Mouse (Mus musculus): ENCODE data around the gene Arf3. TPM values are rescaled to one million over a fixed set of nuclear protein-coding genes. Genes with fewer than 3 reads are reported as not detected.

Arf3 gene
- polyA plus RNA-seq, 1 experiment from 2014 or later: 77.2 TPM

DNA sequence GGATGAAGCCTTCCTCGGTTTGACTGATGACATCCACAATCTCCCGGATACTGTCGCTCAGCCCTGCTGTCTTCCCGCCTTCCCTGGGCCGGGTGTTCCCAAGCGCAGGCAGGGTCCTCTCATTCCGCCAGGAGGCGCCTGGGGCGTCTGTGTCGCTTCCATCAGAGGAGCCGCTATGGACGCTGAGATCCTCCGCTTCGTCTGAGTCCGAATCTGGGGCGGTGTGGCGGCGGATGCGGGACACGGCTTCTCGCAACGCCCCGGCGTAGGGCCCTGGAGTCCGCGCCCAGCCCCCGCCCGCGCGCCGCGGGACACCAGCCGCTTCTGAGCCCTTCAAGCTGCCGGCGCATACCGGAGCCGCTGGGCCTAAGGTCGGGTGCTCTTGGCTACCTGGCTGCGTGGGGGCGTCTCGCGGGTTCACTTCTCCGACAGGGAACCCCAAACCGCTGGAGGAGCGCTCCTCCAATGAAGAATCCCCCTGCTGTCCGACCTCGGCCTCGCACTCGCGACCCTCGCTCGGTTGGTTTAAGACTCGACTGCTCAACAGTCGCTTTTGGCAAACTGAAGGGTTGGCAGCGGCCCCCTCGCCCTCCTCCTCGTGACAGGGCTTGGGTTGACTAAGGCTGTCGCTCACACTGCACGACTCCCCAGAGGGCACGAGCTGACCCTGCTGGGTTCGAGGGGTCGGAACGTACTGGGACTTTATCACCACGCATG, 42.5 kb upstream of the Arf3 start:
- Histone ChIP-seq H3K4me3 (replicated peaks; ENCODE audit: low read length) (peak overlapping the region; percentile 38), H3K9ac (peak overlapping the region; percentile 61), H3K27me3 (ENCODE audit: control insufficient read depth, insufficient read depth, low read length) (peaks cover 99% of the 10 kb centered on the region), H3K36me3 (replicated peaks; ENCODE audit: control insufficient read depth, insufficient read depth) (no peaks in the 10 kb centered on the region), H3K27ac (no peak overlapping the region), H3K4me2 (replicated peaks) (peak overlapping the region; percentile 79), H3K4me1 (replicated peaks; ENCODE audit: control insufficient read depth, insufficient read depth, low read length) (peaks cover 29% of the 10 kb centered on the region), H3K9me3 (ENCODE audit: control insufficient read depth, low read length) (no peaks in the 10 kb centered on the region)
- WGBS: under 1% methylated on average over 64 of the region's 64 CpGs
- ATAC-seq (ENCODE audit: low FRiP score) (peak; percentile 54), DNase-seq (ENCODE audit: low spot score) (peak; percentile 71)

GRCm38 (mm10) chr15:98804054-98804453, 41.0 kb upstream of the Arf3 start:
- no peak overlapping the region for H3K27ac ChIP-seq
- H3K9ac ChIP-seq: no peak overlapping the region
- H3K36me3 ChIP-seq (replicated peaks; ENCODE audit: control insufficient read depth, insufficient read depth): no peaks in the 10 kb centered on the region
- 1% methylated on average over 32 of the region's 32 CpGs for WGBS
- DNase-seq (ENCODE audit: low spot score) (peak; percentile 87), ATAC-seq (ENCODE audit: low FRiP score) (peak; percentile 54; the same call in 1 of the 2 replicates)
- H3K4me1 ChIP-seq (replicated peaks; ENCODE audit: control insufficient read depth, insufficient read depth, low read length): peaks cover 29% of the 10 kb centered on the region
- H3K4me3 ChIP-seq (replicated peaks; ENCODE audit: low read length): no peak overlapping the region
- H3K4me2 ChIP-seq (replicated peaks): peak overlapping the region; percentile 41
- H3K27me3 ChIP-seq (ENCODE audit: control insufficient read depth, insufficient read depth, low read length): peaks cover 99% of the 10 kb centered on the region
- no peaks in the 10 kb centered on the region for H3K9me3 ChIP-seq (ENCODE audit: control insufficient read depth, low read length)

- Histone ChIP-seq H3K4me2 (replicated peaks) (no peak overlapping the region), H3K4me3 (replicated peaks; ENCODE audit: low read length) (no peak overlapping the region), H3K9ac (no peak overlapping the region), H3K27ac (no peak overlapping the region), H3K4me1 (replicated peaks; ENCODE audit: control insufficient read depth, insufficient read depth, low read length) (peaks cover 19% of the 10 kb centered on the region), H3K9me3 (ENCODE audit: control insufficient read depth, low read length) (no peaks in the 10 kb centered on the region), H3K27me3 (ENCODE audit: control insufficient read depth, insufficient read depth, low read length) (peaks cover 99% of the 10 kb centered on the region), H3K36me3 (replicated peaks; ENCODE audit: control insufficient read depth, insufficient read depth) (no peaks in the 10 kb centered on the region)
- DNase-seq (ENCODE audit: low spot score) (no peak), ATAC-seq (ENCODE audit: low FRiP score) (no peak)
- WGBS: 4% methylated on average over 8 of the region's 8 CpGs
Measured at GRCm38 (mm10) chr15:98802926-98803325, 39.9 kb upstream of the Arf3 start.

- H3K27ac ChIP-seq: no peak overlapping the region
- no peaks in the 10 kb centered on the region for H3K9me3 ChIP-seq (ENCODE audit: control insufficient read depth, low read length)
- H3K4me1 ChIP-seq (replicated peaks; ENCODE audit: control insufficient read depth, insufficient read depth, low read length): peaks cover 8% of the 10 kb centered on the region
- ATAC-seq (ENCODE audit: low FRiP score) (no peak), DNase-seq (ENCODE audit: low spot score) (peak; percentile 88)
- WGBS: 11% methylated on average over 12 of the region's 12 CpGs
- no peak overlapping the region for H3K4me2 ChIP-seq (replicated peaks)
- H3K9ac ChIP-seq: no peak overlapping the region
- H3K36me3 ChIP-seq (replicated peaks; ENCODE audit: control insufficient read depth, insufficient read depth): no peaks in the 10 kb centered on the region
- H3K27me3 ChIP-seq (ENCODE audit: control insufficient read depth, insufficient read depth, low read length): peaks cover 97% of the 10 kb centered on the region
- H3K4me3 ChIP-seq (replicated peaks; ENCODE audit: low read length): no peak overlapping the region
Measured at GRCm38 (mm10) chr15:98799396-98799795, 36.4 kb upstream of the Arf3 start.

GRCm38 (mm10) chr15:98798903-98799302, 35.9 kb upstream of the Arf3 start:
- Histone ChIP-seq H3K9ac (no peak overlapping the region), H3K27ac (no peak overlapping the region), H3K4me3 (replicated peaks; ENCODE audit: low read length) (no peak overlapping the region), H3K27me3 (ENCODE audit: control insufficient read depth, insufficient read depth, low read length) (peaks cover 98% of the 10 kb centered on the region), H3K4me2 (replicated peaks) (no peak overlapping the region), H3K36me3 (replicated peaks; ENCODE audit: control insufficient read depth, insufficient read depth) (no peaks in the 10 kb centered on the region), H3K4me1 (replicated peaks; ENCODE audit: control insufficient read depth, insufficient read depth, low read length) (peaks cover 8% of the 10 kb centered on the region), H3K9me3 (ENCODE audit: control insufficient read depth, low read length) (no peaks in the 10 kb centered on the region)
- DNase-seq (ENCODE audit: low spot score): no peak
- WGBS: 46% methylated on average over 3 of the region's 3 CpGs
- ATAC-seq (ENCODE audit: low FRiP score): no peak

DNA sequence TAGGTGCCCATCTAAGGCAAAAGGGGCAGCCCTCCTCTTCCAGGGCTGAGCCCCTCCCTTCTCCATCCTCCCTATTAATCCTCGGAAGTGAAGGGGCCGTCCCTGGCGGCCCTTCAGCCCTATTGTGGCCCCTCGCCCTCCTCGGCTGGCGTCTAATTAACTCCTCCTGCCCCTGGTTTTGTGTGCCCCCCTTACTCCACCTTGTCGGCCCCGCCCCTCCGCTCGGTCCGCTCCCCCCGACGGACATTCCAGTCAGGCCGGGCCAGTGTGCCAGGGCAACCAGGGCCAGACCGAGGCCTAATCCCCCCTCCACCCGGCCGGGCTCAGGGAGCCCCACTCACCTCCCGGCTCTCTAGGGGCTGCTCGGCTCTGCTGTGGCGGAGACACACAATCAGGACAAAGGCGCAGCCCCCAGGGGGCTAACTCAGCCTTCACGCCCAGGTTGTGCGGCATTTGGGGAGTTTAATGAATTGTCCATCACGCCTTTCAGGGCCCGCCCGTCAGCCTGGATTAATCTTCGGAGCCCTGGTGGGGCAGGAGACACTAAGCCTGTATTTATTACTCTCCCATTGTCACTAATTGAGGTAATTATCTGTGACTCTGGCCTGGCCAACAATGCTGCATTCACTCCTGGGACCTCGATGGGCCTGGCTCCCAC, 35.0 kb upstream of the Arf3 start:
- no peaks in the 10 kb centered on the region for H3K36me3 ChIP-seq (replicated peaks; ENCODE audit: control insufficient read depth, insufficient read depth)
- no peak overlapping the region for H3K9ac ChIP-seq
- H3K4me2 ChIP-seq (replicated peaks): 0 out of 2 replicates have a peak overlapping the region, but pooled peaks have one; percentile 17
- peaks cover 98% of the 10 kb centered on the region for H3K27me3 ChIP-seq (ENCODE audit: control insufficient read depth, insufficient read depth, low read length)
- H3K4me3 ChIP-seq (replicated peaks; ENCODE audit: low read length): no peak overlapping the region
- DNase-seq (ENCODE audit: low spot score) (peak; percentile 59), ATAC-seq (ENCODE audit: low FRiP score) (peak; percentile 91)
- WGBS: 2% methylated on average over 28 of the region's 28 CpGs
- H3K9me3 ChIP-seq (ENCODE audit: control insufficient read depth, low read length): no peaks in the 10 kb centered on the region
- peaks cover 8% of the 10 kb centered on the region for H3K4me1 ChIP-seq (replicated peaks; ENCODE audit: control insufficient read depth, insufficient read depth, low read length)
- H3K27ac ChIP-seq: no peak overlapping the region

- no peaks in the 10 kb centered on the region for H3K36me3 ChIP-seq (replicated peaks; ENCODE audit: control insufficient read depth, insufficient read depth)
- peaks cover 8% of the 10 kb centered on the region for H3K4me1 ChIP-seq (replicated peaks; ENCODE audit: control insufficient read depth, insufficient read depth, low read length)
- ATAC-seq (ENCODE audit: low FRiP score) (no peak), DNase-seq (ENCODE audit: low spot score) (peak; percentile 63)
- no peak overlapping the region for H3K9ac ChIP-seq
- no peak overlapping the region for H3K27ac ChIP-seq
- 3% methylated on average over 13 of the region's 13 CpGs for WGBS
- no peak overlapping the region for H3K4me3 ChIP-seq (replicated peaks; ENCODE audit: low read length)
- H3K4me2 ChIP-seq (replicated peaks): peak overlapping the region; percentile 3; the same call in 1 of the 2 replicates
- peaks cover 98% of the 10 kb centered on the region for H3K27me3 ChIP-seq (ENCODE audit: control insufficient read depth, insufficient read depth, low read length)
- H3K9me3 ChIP-seq (ENCODE audit: control insufficient read depth, low read length): no peaks in the 10 kb centered on the region
Measured at GRCm38 (mm10) chr15:98796803-98797595, 34.0 kb upstream of the Arf3 start.

DNA sequence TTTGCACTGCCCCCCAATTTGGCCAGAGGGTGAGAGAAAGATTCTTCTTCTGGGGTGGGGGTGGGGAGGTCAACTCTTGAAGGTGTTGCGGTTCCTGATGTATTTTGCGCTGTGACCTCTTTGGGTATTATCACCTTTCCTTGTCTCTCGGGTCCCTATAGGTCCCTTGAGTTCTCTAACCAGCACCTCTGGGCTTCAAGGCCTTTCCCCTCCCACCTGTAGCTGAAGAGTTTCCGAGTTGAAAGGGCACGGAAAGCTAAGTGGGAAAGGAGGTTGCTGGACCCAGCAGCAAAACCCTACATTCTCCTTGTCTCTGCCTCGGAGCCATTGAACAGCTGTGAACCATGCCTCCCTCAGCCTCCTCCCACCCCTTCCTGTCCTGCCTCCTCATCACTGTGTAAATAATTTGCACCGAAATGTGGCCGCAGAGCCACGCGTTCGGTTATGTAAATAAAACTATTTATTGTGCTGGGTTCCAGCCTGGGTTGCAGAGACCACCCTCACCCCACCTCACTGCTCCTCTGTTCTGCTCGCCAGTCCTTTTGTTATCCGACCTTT, 30.2 kb upstream of the Arf3 start:
- peak overlapping the region; percentile 34 for H3K4me3 ChIP-seq (replicated peaks; ENCODE audit: low read length)
- H3K4me2 ChIP-seq (replicated peaks): peak overlapping the region; percentile 62
- 0 out of 2 replicates have a peak overlapping the region, but pooled peaks have one; percentile 49 for H3K9ac ChIP-seq
- no peaks in the 10 kb centered on the region for H3K36me3 ChIP-seq (replicated peaks; ENCODE audit: control insufficient read depth, insufficient read depth)
- peaks cover 98% of the 10 kb centered on the region for H3K27me3 ChIP-seq (ENCODE audit: control insufficient read depth, insufficient read depth, low read length)
- DNase-seq (ENCODE audit: low spot score): no peak
- H3K27ac ChIP-seq: no peak overlapping the region
- H3K9me3 ChIP-seq (ENCODE audit: control insufficient read depth, low read length): no peaks in the 10 kb centered on the region
- H3K4me1 ChIP-seq (replicated peaks; ENCODE audit: control insufficient read depth, insufficient read depth, low read length): peaks cover 8% of the 10 kb centered on the region
- 4% methylated on average over 13 of the region's 13 CpGs for WGBS
- no peak for ATAC-seq (ENCODE audit: low FRiP score)

All from hindbrain, embryonic 14.5 days (tissue).